Mouse (Mus musculus) retina, postnatal 1 day (tissue): Measurements from ENCODE around the gene Arl13a.
A peak's percentile ranks its signal among the peaks of the same experiment; 100 is the strongest.
"Not testable (repeated sequence)": the region's sequence is repeated elsewhere in the genome, so short reads cannot be mapped to it uniquely, and the experiment has no call there.

Experiments
- DNase-seq: peaks from one replicate; pipeline ENCODE4 v3.0.0-alpha.2; 2012

Arl13a gene

GRCm38 (mm10) chrX:134187201-134187600 is at the start of gene Arl13a:
Arl13a (plus strand) TSS chrX:134187501.
- not testable (repeated sequence) for DNase-seq

DNA sequence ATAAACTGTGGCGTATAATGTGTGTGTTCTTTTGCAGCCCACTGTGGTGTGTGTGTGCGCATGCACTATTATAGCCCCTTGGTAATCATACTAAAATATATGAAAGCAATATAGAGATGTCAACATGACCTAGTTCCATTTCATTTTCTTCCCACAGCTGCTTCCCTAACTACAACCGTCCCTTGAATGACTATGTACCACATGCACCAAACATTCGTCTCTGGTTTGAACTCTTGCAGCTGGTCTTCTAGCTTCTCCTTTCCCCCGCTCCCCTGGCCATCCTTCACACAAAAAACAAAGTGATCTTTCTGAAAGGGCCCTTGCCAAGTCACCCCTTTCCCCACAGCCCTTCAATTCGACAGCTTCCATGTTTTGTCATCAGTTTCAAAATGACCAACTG is 47.3 kb upstream of the Arl13a start:
- DNase-seq: no peak

DNA sequence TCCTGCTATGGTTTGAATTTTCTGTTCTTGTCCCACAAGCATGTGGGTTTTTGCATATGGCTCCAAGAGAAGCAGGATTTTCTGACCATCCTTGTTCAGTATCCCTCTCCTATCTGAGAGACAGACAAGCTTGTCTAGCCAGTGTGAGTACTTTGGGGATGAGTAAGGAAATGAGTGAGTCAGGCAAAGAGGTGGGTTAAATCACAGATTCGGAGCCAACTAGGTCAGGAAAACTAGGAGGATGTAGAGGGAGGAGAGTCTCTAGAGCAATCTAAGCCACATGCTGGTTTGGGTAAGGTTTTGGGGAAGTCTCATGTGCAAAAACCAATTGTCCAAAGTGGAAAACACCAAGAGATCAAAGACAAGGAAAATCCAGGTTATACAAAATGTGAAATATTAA is 45.8 kb upstream of the Arl13a start:
- DNase-seq: no peak

DNA sequence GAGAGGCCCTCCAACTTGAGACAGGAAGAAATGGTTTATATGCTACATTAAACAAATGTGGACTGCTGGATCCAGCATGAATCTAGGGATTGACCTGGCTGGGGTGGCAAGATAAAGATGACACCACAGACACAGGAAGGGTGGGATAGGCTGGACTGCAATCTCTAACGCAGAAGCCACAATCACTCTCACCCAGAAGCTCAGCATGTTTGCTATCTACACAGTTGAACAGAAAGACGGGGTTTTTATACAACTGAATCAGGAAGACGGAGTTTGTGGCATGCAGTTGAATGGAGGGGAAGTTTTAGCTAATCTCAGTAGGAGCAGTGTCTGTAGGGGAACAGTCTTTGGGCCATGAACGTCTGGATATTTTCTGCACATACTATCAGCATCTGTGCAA is 45.3 kb upstream of the Arl13a start:
- no peak for DNase-seq

GRCm38 (mm10) chrX:134158151-134158550 is 29.1 kb upstream of the Arl13a start:
- DNase-seq: no peak

GRCm38 (mm10) chrX:134160442-134160841 is 26.9 kb upstream of the Arl13a start:
- no peak for DNase-seq

DNA sequence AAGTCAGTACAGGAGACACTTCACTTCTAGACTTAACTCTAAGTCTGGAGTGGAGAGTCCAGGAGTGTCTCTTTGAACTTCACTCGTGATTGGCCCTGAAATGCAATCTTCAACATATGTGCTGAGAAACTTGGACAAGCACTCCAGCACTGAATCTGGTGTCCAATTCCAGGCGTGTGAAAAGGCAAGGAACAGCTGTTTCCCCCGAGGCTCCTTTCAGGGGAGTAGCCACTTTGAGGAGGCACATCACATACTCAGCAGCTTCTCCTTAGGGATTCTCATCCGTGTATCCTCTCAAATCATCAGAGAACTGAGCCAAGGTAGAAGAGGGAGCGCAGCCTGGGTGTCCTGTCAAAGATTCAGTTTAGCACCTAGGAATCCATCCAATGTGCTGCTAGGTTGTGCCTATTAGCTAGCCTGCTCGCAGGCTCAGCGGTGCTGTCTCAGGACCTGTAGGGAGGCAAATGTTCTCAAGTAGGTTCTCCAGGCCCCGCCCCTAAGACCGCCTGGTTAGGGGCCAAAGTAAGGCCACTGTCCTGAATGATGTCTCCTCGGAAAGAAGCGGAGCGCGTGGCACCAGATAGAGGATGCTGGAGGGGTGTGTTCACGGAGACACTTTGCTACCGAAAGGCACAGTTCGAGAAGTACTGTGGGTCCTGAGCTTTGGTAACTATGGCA is 25.1 kb upstream of the Arl13a start, which contains the start of gene Xkrx:
TSS of gene Xkrx (minus strand) at position 34 of the 678 bp plus-strand sequence.
- peak; percentile 16 for DNase-seq

DNA sequence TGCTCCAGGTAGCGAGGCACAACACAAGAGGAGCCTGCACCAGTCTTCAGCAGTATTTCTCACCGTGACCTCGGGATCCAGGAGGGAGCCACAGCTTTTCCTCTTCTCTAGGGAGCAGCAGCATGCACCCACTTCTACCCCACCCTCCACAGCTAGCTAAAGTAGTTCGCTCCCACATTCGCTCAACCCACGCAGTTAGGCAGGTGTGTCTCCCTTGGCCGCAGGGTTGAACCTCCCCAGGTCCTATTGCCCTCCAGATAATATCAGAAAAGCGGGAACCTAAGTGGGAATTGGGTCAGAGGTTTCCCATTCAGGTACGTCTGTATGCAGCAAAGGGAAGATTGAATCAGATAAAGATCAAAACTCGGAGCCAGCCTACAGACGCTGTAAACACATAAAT is 24.5 kb upstream of the Arl13a start:
- DNase-seq: peak; percentile 5

- no peak for DNase-seq
Observed at GRCm38 (mm10) chrX:134163484-134163883, 23.8 kb upstream of the Arl13a start.

GRCm38 (mm10) chrX:134170584-134170983 is 16.7 kb upstream of the Arl13a start:
- no peak for DNase-seq

- DNase-seq: no peak
Observed at GRCm38 (mm10) chrX:134174699-134175098, 12.6 kb upstream of the Arl13a start.

GRCm38 (mm10) chrX:134208491-134208890 is 21.2 kb downstream of the Arl13a start:
- no peak for DNase-seq

DNA sequence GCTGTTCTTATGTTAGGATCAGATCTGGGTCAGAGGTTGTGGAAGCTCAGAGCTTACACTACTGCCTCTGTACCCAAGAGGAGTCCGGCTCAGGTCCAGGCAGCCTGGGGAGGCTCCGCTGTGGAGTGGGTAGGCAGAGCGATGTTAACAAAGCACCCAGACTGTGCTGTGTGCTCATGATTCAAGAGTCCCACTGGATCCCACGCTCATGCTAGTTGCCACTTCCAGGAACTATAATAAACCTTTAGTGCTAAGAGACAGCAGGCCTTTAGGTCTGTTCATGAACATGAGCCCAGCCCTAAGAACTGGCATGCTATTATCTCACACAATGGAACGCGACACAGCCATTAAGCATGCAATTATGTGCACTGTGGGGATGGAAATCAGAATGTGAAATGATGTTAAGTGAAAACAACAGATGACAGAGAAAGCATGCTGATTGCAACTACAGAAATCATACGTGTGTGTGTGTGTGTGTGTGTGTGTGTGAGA is 23.9 kb downstream of the Arl13a start:
- no peak for DNase-seq

DNA sequence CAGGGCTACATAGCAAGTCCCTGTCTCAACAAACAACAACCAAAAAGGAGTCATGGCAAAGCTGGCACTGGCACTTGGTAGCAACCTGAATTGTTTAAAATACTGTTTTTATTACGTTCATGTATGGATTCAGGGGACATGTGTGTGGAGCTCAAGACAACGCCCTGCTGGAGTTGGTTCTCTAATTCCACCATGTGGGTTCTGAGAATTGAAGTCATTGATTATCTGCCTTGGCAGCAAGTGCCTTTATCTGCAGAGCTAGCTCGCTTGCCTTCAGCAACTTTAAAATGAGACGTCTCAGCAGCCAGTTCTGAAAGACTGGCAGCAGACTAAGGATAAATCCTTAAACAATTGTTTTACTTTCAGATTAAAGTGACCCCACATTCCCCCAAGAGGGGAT is 30.9 kb downstream of the Arl13a start:
- no peak for DNase-seq

DNA sequence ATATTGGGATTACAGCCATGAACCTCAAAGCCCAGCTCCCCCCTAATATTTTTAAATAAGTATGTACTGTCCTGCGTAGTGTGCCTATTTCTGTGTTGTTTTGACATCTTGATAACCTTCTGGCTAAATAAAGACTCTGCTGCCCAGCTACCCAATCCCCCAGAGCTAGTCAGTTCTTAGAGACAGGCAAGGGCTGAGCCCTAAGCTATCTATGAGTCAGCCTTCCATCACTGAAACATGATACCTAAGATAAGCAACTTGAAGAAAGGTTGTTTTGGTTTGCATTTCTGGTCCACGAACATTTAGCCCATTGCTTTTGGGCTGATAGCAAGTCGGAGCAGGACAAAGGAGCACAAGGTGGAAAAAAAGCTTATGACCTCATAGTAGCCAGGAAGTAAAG is 33.3 kb downstream of the Arl13a start:
- DNase-seq: no peak

GRCm38 (mm10) chrX:134221856-134222255 is 34.6 kb downstream of the Arl13a start, which contains the start of gene Nox1:
Nox1 (minus strand) TSS chrX:134221956.
- no peak for DNase-seq

GRCm38 (mm10) chrX:134233048-134233447 is 45.7 kb downstream of the Arl13a start:
- DNase-seq: no peak

DNA sequence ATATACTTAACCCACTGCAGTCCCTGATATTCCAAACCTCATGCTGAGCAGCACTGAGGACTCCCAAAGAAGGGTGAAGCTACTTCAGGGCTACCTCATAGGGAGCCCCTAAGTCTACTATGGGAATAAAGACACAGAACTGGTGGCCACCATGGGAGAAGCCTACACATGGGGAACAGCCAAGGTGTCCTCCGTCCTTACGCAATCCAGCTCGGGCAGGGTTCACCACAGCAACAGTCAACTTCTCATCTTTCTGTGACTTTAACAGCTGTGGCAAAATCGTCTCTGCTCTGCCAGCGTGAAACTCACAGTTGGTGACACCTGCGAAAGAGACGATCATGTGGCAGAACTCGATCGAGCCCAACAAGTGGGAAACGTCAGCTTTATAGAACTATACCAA is 51.0 kb downstream of the Arl13a start:
- no peak for DNase-seq

- DNase-seq: no peak
Observed at GRCm38 (mm10) chrX:134245946-134246345, 58.6 kb downstream of the Arl13a start.

- DNase-seq: no peak
Observed at GRCm38 (mm10) chrX:134248202-134248601, 60.9 kb downstream of the Arl13a start.
